In the genomic region with DNA sequence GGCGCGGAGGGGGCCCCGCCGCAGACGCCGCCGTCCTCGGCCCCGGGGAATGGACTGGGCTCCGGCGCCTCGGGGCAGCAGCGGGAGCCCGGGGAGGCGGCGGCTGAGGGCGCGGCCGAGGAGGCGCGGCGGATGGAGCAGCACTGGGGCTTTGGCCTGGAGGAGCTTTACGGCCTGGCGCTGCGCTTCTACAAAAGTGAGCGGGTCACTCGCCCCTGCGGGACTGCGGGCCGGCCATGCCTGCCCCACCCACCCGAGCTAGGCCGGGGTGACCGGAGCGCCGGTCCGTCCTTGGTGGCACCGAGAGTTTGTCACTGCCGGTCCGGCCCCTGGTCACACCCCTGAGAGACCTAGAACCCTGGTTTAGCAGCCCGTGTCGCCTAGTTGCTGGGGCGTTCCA, we compare ENCODE assay signal across 9 mouse cellular contexts. TPM values are rescaled to one million over a fixed set of nuclear protein-coding genes. Genes with fewer than 3 reads are reported as not detected.
DNase-seq lines count a peak whose midpoint lies in the region; ATAC-seq lines count a peak whose summit lies in the region.
"Had no signal": no experiment of that assay in that cellular context is flagged by ENCODE, and none has a peak within 500 bp of the region (broad histone marks: within the 10 kb centered on the region; RNA-seq: fewer than 3 reads in every experiment).

No protein-coding gene starts in this region.

- peak overlapping the region; percentile 98 for H3K9ac ChIP-seq in intestine, embryonic 16.5 days (ENCODE audit: low read depth, low read length)

- peak overlapping the region; percentile 66 for H3K4me2 ChIP-seq in intestine, embryonic 16.5 days (ENCODE audit: low read depth, low read length)

- no peaks in the 10 kb centered on the region for H3K36me3 ChIP-seq in intestine, embryonic 16.5 days (ENCODE audit: control insufficient read depth, insufficient read depth, low read length)

- under 1% methylated on average over 42 of the region's 42 CpGs for WGBS in intestine, embryonic 16.5 days

- H3K9me3 ChIP-seq in intestine, embryonic 16.5 days (ENCODE audit: control insufficient read depth, low read length): no peaks in the 10 kb centered on the region

- no peaks in the 10 kb centered on the region for H3K27me3 ChIP-seq in intestine, embryonic 16.5 days (replicated peaks; ENCODE audit: control insufficient read depth, insufficient read depth, low read length)

- H3K4me3 ChIP-seq in intestine, embryonic 16.5 days (ENCODE audit: low read length): peak overlapping the region; percentile 96

- peak; percentile 59 for DNase-seq in adrenal gland, postnatal 10 days
- no peak for DNase-seq in adrenal gland, adult 18-20 months (ENCODE audit: low spot score in 2 of 2)
- DNase-seq in right cerebral cortex, postnatal 10 days (ENCODE audit: low spot score in 2 of 2): peak; percentile 38 to 40
- no peak for DNase-seq in right cerebral cortex, adult 18-20 months
- no peak for DNase-seq in left cerebral cortex, postnatal 36 days (ENCODE audit: low spot score in 2 of 2)
- no peak for DNase-seq in T-cell, adult 2 months (ENCODE audit: low spot score)

- H3K27ac ChIP-seq in intestine, embryonic 16.5 days (ENCODE audit: low read length): peak overlapping the region; percentile 93

- intact Hi-C loops in left cerebral cortex, postnatal 36 days (cut with DNase I): no loop called here

- peak; percentile 76 for ATAC-seq in intestine, embryonic 16.5 days
- ATAC-seq in megakaryocyte, adult 5-6 weeks (ENCODE audit: poor library complexity, severe bottlenecking): peak; percentile 34

- H3K4me1 ChIP-seq in intestine, embryonic 16.5 days (ENCODE audit: control insufficient read depth, insufficient read depth, low read length): peaks cover 16% of the 10 kb centered on the region

RNA-seq across cellular contexts. Expression of gene Acbd3, which starts 0.3 kb away (rescaled TPM):
- total RNA-seq in adrenal gland, postnatal 10 days (2021): 10 to 100 TPM; 38.9 to 40.6 TPM
- 10 to 100 TPM; 50.4 to 54.0 TPM for total RNA-seq in adrenal gland, adult 18-20 months (2021)
- 17.1 and 17.5 TPM in 2 replicates for polyA plus RNA-seq in intestine, embryonic 16.5 days (2015; fragmentation: Nextera tagmentation; extraction: Ambion mirVana)
- 25.2 and 27.1 TPM in 2 replicates for total RNA-seq in megakaryocyte, adult 5-6 weeks (2015)
- 49.8 and 52.4 TPM in 2 replicates for total RNA-seq in megakaryocyte, adult 5-6 weeks (2017)
- total RNA-seq in left cerebral cortex, postnatal 36 days (2021): 10 to 100 TPM; 30.1 to 35.1 TPM

RNA-seq across cellular contexts. Expression of gene Mixl1, which starts 29.3 kb away (rescaled TPM):
- total RNA-seq in adrenal gland, postnatal 10 days (2021): not detected
- total RNA-seq in adrenal gland, adult 18-20 months (2021): not detected
- 0.05 and 0.10 TPM in 2 replicates for polyA plus RNA-seq in intestine, embryonic 16.5 days (2015; fragmentation: Nextera tagmentation; extraction: Ambion mirVana)
- total RNA-seq in megakaryocyte, adult 5-6 weeks (2015): not detected in 2 replicates
- total RNA-seq in megakaryocyte, adult 5-6 weeks (2017): not detected in 2 replicates
- total RNA-seq in left cerebral cortex, postnatal 36 days (2021): not detected
- total RNA-seq: gastrocnemius, adult 8-10 months had no signal

Comparison
In these comparisons a context has a peak if more than half of its experiments do, and no peak if none do; other contexts are left out.
1. DNase-seq: peak in adrenal gland, postnatal 10 days (single experiment) and right cerebral cortex, postnatal 10 days (2 of 2); none in adrenal gland, adult 18-20 months (0 of 2), right cerebral cortex, adult 18-20 months (single experiment), left cerebral cortex, postnatal 36 days (0 of 2) and T-cell, adult 2 months (single experiment).